Mouse (Mus musculus): ENCODE results near the gene Fam136a. TPM values are rescaled to one million over a fixed set of nuclear protein-coding genes. Genes with fewer than 3 reads are reported as not detected.

Gene Fam136a
- 163 and 176 TPM in 2 replicates for polyA plus RNA-seq (2015; fragmentation: Nextera tagmentation; extraction: Ambion mirVana)

DNA sequence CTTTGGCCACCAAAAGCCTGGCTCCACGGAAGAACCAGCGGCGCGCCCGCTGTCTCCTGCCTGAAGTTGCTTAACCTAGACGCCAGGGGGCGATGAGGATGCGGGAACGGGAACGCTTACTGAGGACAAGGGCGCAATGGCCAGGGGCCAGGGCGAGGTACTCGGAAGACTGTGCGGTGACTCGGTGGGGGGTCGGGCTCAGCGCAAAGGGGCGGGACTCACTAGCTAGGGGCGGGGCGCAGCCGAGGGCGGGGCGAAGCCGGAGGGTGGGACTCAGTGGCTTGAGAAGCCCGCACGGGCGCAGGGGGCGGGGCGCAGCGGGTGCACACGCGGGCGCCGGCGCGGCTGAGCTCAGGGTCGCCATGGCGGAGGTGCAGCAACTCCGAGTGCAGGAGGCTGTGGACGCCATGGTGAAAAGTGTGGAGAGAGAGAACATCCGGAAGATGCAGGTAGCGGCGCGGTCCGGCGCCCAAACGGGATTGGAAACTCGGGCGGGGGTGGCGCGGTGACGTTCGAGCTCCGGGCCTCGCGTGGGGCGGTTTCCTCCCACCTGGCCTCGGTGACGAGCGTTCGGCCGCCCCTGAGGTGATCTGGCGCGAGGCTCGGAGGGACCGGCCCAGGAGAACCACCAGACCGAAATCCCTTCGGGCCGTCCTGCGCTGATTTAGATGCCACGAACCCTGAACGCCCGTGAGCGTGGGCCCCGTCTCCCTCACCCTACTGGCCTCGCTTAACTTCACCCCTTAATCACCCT is at the start of gene Fam136a:
Fam136a (plus strand) TSS at position 276 of the 754 bp plus-strand sequence.
- no peaks in the 10 kb centered on the region for H3K9me3 ChIP-seq (ENCODE audit: control insufficient read depth, low read length)
- peak within 1 kb of the TSS; percentile 78 for H3K4me2 ChIP-seq (ENCODE audit: low read depth, low read length)
- H3K4me3 ChIP-seq (ENCODE audit: low read length), result peak within 1 kb of the TSS; percentile 64
- ATAC-seq, result peak; percentile 94
- H3K9ac ChIP-seq (ENCODE audit: low read depth, low read length), result peak within 1 kb of the TSS; percentile 89
- H3K27ac ChIP-seq (ENCODE audit: low read length), result peak within 1 kb of the TSS; percentile 95
- WGBS, result under 1% methylated on average over 76 of the region's 76 CpGs
- peaks cover 7% of the 10 kb centered on the region for H3K4me1 ChIP-seq (ENCODE audit: control insufficient read depth, insufficient read depth, low read length)
- H3K36me3 ChIP-seq (ENCODE audit: control insufficient read depth, insufficient read depth, low read length), result 0 out of 2 replicates have a peak, but pooled peaks cover 3% of the 10 kb centered on the region
- no peaks in the 10 kb centered on the region for H3K27me3 ChIP-seq (replicated peaks; ENCODE audit: control insufficient read depth, insufficient read depth, low read length)

- ATAC-seq, result no peak
- Histone ChIP-seq H3K4me2 (ENCODE audit: low read depth, low read length) (no peak overlapping the region), H3K27me3 (replicated peaks; ENCODE audit: control insufficient read depth, insufficient read depth, low read length) (no peaks in the 10 kb centered on the region), H3K4me3 (ENCODE audit: low read length) (no peak overlapping the region), H3K4me1 (ENCODE audit: control insufficient read depth, insufficient read depth, low read length) (no peaks in the 10 kb centered on the region), H3K27ac (ENCODE audit: low read length) (no peak overlapping the region), H3K9ac (ENCODE audit: low read depth, low read length) (no peak overlapping the region), H3K36me3 (ENCODE audit: control insufficient read depth, insufficient read depth, low read length) (no peaks in the 10 kb centered on the region), H3K9me3 (ENCODE audit: control insufficient read depth, low read length) (no peaks in the 10 kb centered on the region)
- 81% methylated on average over 1 of the region's 1 CpGs for WGBS
These were observed 48.4 kb upstream of the Fam136a start for GRCm38 (mm10) chr6:86317066-86317465.

GRCm38 (mm10) chr6:86318855-86319254 is 46.6 kb upstream of the Fam136a start:
- 46% methylated on average over 4 of the region's 4 CpGs for WGBS
- Histone ChIP-seq H3K36me3 (ENCODE audit: control insufficient read depth, insufficient read depth, low read length) (no peaks in the 10 kb centered on the region), H3K4me3 (ENCODE audit: low read length) (no peak overlapping the region), H3K27ac (ENCODE audit: low read length) (no peak overlapping the region), H3K4me1 (ENCODE audit: control insufficient read depth, insufficient read depth, low read length) (no peaks in the 10 kb centered on the region), H3K9ac (ENCODE audit: low read depth, low read length) (no peak overlapping the region), H3K27me3 (replicated peaks; ENCODE audit: control insufficient read depth, insufficient read depth, low read length) (no peaks in the 10 kb centered on the region), H3K9me3 (ENCODE audit: control insufficient read depth, low read length) (no peaks in the 10 kb centered on the region), H3K4me2 (ENCODE audit: low read depth, low read length) (no peak overlapping the region)
- peak; percentile 74 for ATAC-seq

- Histone ChIP-seq H3K36me3 (ENCODE audit: control insufficient read depth, insufficient read depth, low read length) (no peaks in the 10 kb centered on the region), H3K4me1 (ENCODE audit: control insufficient read depth, insufficient read depth, low read length) (no peaks in the 10 kb centered on the region), H3K4me2 (ENCODE audit: low read depth, low read length) (no peak overlapping the region), H3K27me3 (replicated peaks; ENCODE audit: control insufficient read depth, insufficient read depth, low read length) (no peaks in the 10 kb centered on the region), H3K9me3 (ENCODE audit: control insufficient read depth, low read length) (no peaks in the 10 kb centered on the region), H3K4me3 (ENCODE audit: low read length) (no peak overlapping the region), H3K27ac (ENCODE audit: low read length) (no peak overlapping the region), H3K9ac (ENCODE audit: low read depth, low read length) (no peak overlapping the region)
- WGBS, result 85% methylated on average over 5 of the region's 5 CpGs
- no peak for ATAC-seq
These were observed 43.3 kb upstream of the Fam136a start for GRCm38 (mm10) chr6:86322031-86322563.

GRCm38 (mm10) chr6:86322991-86323390 is 42.5 kb upstream of the Fam136a start:
- Histone ChIP-seq H3K4me1 (ENCODE audit: control insufficient read depth, insufficient read depth, low read length) (no peaks in the 10 kb centered on the region), H3K27ac (ENCODE audit: low read length) (no peak overlapping the region), H3K9me3 (ENCODE audit: control insufficient read depth, low read length) (no peaks in the 10 kb centered on the region), H3K36me3 (ENCODE audit: control insufficient read depth, insufficient read depth, low read length) (no peaks in the 10 kb centered on the region), H3K9ac (ENCODE audit: low read depth, low read length) (no peak overlapping the region), H3K27me3 (replicated peaks; ENCODE audit: control insufficient read depth, insufficient read depth, low read length) (no peaks in the 10 kb centered on the region), H3K4me2 (ENCODE audit: low read depth, low read length) (no peak overlapping the region), H3K4me3 (ENCODE audit: low read length) (no peak overlapping the region)
- 91% methylated on average over 9 of the region's 9 CpGs for WGBS
- no peak for ATAC-seq

DNA sequence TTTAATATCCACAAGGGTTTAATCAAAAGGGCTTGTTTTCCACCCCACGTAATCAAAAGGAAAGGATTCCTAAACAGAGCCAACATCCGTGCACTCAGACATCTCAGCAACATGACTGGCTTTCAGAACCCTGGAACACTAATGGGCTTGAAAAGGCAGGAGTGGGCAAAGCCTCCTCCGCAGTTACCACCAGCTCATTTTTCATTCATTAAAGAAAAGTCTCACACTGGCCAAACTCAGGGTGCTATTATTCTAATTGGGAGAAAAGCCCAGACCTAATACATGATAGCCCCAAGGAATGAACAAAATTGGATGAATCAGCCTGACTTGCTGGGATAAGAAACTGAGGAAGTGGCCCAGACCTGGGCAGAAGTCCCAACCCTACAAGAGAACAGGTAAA is 41.0 kb upstream of the Fam136a start:
- no peak overlapping the region for H3K4me2 ChIP-seq (ENCODE audit: low read depth, low read length)
- no peak overlapping the region for H3K4me3 ChIP-seq (ENCODE audit: low read length)
- H3K27me3 ChIP-seq (replicated peaks; ENCODE audit: control insufficient read depth, insufficient read depth, low read length), result no peaks in the 10 kb centered on the region
- H3K36me3 ChIP-seq (ENCODE audit: control insufficient read depth, insufficient read depth, low read length), result no peaks in the 10 kb centered on the region
- H3K9ac ChIP-seq (ENCODE audit: low read depth, low read length), result no peak overlapping the region
- WGBS, result 80% methylated on average over 3 of the region's 3 CpGs
- H3K9me3 ChIP-seq (ENCODE audit: control insufficient read depth, low read length), result no peaks in the 10 kb centered on the region
- no peak overlapping the region for H3K27ac ChIP-seq (ENCODE audit: low read length)
- H3K4me1 ChIP-seq (ENCODE audit: control insufficient read depth, insufficient read depth, low read length), result peaks cover 4% of the 10 kb centered on the region; the same call in 1 of the 2 replicates
- no peak for ATAC-seq

- Histone ChIP-seq H3K4me1 (ENCODE audit: control insufficient read depth, insufficient read depth, low read length) (peaks cover 4% of the 10 kb centered on the region; the same call in 1 of the 2 replicates), H3K9ac (ENCODE audit: low read depth, low read length) (no peak overlapping the region), H3K27me3 (replicated peaks; ENCODE audit: control insufficient read depth, insufficient read depth, low read length) (no peaks in the 10 kb centered on the region), H3K27ac (ENCODE audit: low read length) (no peak overlapping the region), H3K9me3 (ENCODE audit: control insufficient read depth, low read length) (no peaks in the 10 kb centered on the region), H3K4me2 (ENCODE audit: low read depth, low read length) (no peak overlapping the region), H3K4me3 (ENCODE audit: low read length) (no peak overlapping the region), H3K36me3 (ENCODE audit: control insufficient read depth, insufficient read depth, low read length) (no peaks in the 10 kb centered on the region)
- no peak for ATAC-seq
- 81% methylated on average over 5 of the region's 5 CpGs for WGBS
These were observed 39.8 kb upstream of the Fam136a start for GRCm38 (mm10) chr6:86325646-86326045.

- no peak for ATAC-seq
- no peak overlapping the region for H3K9ac ChIP-seq (ENCODE audit: low read depth, low read length)
- WGBS, result 88% methylated on average over 18 of the region's 18 CpGs
These were observed 38.6 kb upstream of the Fam136a start for GRCm38 (mm10) chr6:86326866-86327265.

DNA sequence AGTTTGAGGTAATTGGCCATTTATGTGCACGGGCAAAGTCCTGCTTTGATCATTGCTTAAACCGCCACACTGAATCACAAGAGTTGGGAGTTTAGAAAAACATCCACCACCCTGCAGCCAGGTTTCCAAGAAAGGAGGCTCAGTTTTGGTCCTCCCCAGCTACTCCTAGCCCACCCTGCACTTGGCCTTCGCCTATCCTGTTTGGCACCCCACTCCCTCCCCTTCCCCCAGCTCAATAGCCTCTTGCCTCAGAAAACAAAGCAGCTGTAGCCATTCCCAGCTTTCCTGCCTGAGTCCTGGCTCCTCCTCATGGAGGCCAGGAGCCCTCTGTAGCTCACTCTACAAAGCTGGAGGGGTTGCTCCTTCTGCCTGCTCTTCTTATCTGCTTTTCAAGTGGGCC is 37.1 kb upstream of the Fam136a start:
- H3K4me1 ChIP-seq (ENCODE audit: control insufficient read depth, insufficient read depth, low read length), result peaks cover 4% of the 10 kb centered on the region; the same call in 1 of the 2 replicates
- H3K27me3 ChIP-seq (replicated peaks; ENCODE audit: control insufficient read depth, insufficient read depth, low read length), result no peaks in the 10 kb centered on the region
- H3K9ac ChIP-seq (ENCODE audit: low read depth, low read length), result no peak overlapping the region
- H3K36me3 ChIP-seq (ENCODE audit: control insufficient read depth, insufficient read depth, low read length), result no peaks in the 10 kb centered on the region
- H3K27ac ChIP-seq (ENCODE audit: low read length), result no peak overlapping the region
- no peaks in the 10 kb centered on the region for H3K9me3 ChIP-seq (ENCODE audit: control insufficient read depth, low read length)
- H3K4me2 ChIP-seq (ENCODE audit: low read depth, low read length), result no peak overlapping the region
- H3K4me3 ChIP-seq (ENCODE audit: low read length), result no peak overlapping the region
- 60% methylated on average over 3 of the region's 3 CpGs for WGBS
- no peak for ATAC-seq

More at GRCm38 (mm10) chr6:86326866-86327265, 38.6 kb upstream of the Fam136a start:
- H3K27me3 ChIP-seq (replicated peaks; ENCODE audit: control insufficient read depth, insufficient read depth, low read length), result no peaks in the 10 kb centered on the region
- H3K4me3 ChIP-seq (ENCODE audit: low read length), result no peak overlapping the region
- H3K36me3 ChIP-seq (ENCODE audit: control insufficient read depth, insufficient read depth, low read length), result no peaks in the 10 kb centered on the region
- H3K9me3 ChIP-seq (ENCODE audit: control insufficient read depth, low read length), result no peaks in the 10 kb centered on the region
- peaks cover 4% of the 10 kb centered on the region; the same call in 1 of the 2 replicates for H3K4me1 ChIP-seq (ENCODE audit: control insufficient read depth, insufficient read depth, low read length)
- no peak overlapping the region for H3K4me2 ChIP-seq (ENCODE audit: low read depth, low read length)
- no peak overlapping the region for H3K27ac ChIP-seq (ENCODE audit: low read length)
